In the genomic region with DNA sequence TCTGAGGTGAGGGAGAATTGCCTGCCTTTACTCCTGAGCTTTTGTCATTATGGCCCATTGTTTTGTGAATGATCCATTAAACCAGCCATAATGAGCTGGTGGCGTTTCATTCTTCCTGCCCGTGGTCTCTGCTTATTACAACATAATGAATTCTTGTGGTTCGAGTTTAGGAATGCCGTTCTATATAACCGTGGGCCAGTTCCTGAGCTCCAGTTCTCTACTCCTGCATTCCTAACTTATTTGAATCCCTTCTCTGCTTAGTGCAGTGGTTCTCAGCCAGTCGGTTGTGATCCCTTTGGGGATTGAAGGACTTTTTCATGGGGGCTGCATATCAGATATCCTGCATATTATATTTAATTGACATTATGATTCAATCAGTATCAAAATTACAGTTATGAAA, we compare ENCODE assay signal across 25 mouse cellular contexts.
A peak's percentile ranks its signal among the peaks of the same experiment; 100 is the strongest.
DNase-seq lines count a peak whose midpoint lies in the region; ATAC-seq and TF ChIP-seq lines count a peak whose summit lies in the region.
"Had no signal": no experiment of that assay in that cellular context is flagged by ENCODE, and none has a peak within 500 bp of the region (broad histone marks: within the 10 kb centered on the region; RNA-seq: fewer than 3 reads in every experiment).

No protein-coding gene starts in this region.

- H3K9ac ChIP-seq in hindbrain, embryonic 13.5 days = no peak overlapping the region
- no peak overlapping the region for H3K9ac ChIP-seq in limb, embryonic 11.5 days (ENCODE audit: low read length)
- H3K9ac ChIP-seq: hindbrain, embryonic 12.5 days; intestine, embryonic 15.5 days; lung, embryonic 15.5 days had no signal

- H3K27me3 ChIP-seq in hindbrain, embryonic 13.5 days = no peaks in the 10 kb centered on the region
- H3K27me3 ChIP-seq in hindbrain, embryonic 10.5 days (ENCODE audit: insufficient read depth, poor library complexity, severe bottlenecking) = no peaks in the 10 kb centered on the region
- H3K27me3 ChIP-seq in limb, embryonic 11.5 days (ENCODE audit: control insufficient read depth, insufficient read depth, low read length) = no peaks in the 10 kb centered on the region
- H3K27me3 ChIP-seq: hindbrain, embryonic 12.5 days; intestine, embryonic 15.5 days; lung, embryonic 15.5 days had no signal

- no peak for TF ChIP-seq CTCF in gastrocnemius, adult 2 months (IDR thresholded peaks at IDR 0.05)

- H3K4me3 ChIP-seq in hindbrain, embryonic 13.5 days = no peak overlapping the region
- H3K4me3 ChIP-seq in hindbrain, embryonic 10.5 days = no peak overlapping the region
- no peak overlapping the region for H3K4me3 ChIP-seq in limb, embryonic 11.5 days (ENCODE audit: low read depth, low read length)
- H3K4me3 ChIP-seq in gastrocnemius, adult 2 months = no peak overlapping the region
- H3K4me3 ChIP-seq: hindbrain, embryonic 12.5 days; intestine, embryonic 15.5 days; lung, embryonic 15.5 days; midbrain, embryonic 10.5 days had no signal

- H3K36me3 ChIP-seq in hindbrain, embryonic 13.5 days = peaks cover 9% of the 10 kb centered on the region
- H3K36me3 ChIP-seq in hindbrain, embryonic 10.5 days = no peaks in the 10 kb centered on the region
- H3K36me3 ChIP-seq in limb, embryonic 11.5 days (ENCODE audit: control insufficient read depth, insufficient read depth, low read length) = no peaks in the 10 kb centered on the region
- H3K36me3 ChIP-seq: intestine, embryonic 15.5 days; lung, embryonic 15.5 days; midbrain, embryonic 10.5 days had no signal

- no peak for DNase-seq in hindbrain, embryonic 10.5 days (ENCODE audit: low spot score)
- DNase-seq in 3T3-L1 (ENCODE audit: low read depth, low spot score) (peak; percentile 37), R1 (ENCODE audit: low read depth, low spot score) (peak; percentile 7)
- no peak for DNase-seq in limb, embryonic 11.5 days (ENCODE audit: low spot score)
- DNase-seq in gastrocnemius, adult 2 months = no peak
- no peak for DNase-seq in urinary bladder, postnatal 10 days (ENCODE audit: low spot score)
- DNase-seq: adrenal gland, postnatal 10 days; cerebellum, adult 8-10 months; cerebellum, postnatal 36 days; gastrocnemius, postnatal 14 days; heart, postnatal 14 days; kidney, adult 2 months; kidney, postnatal 10 days; layer of hippocampus, postnatal 36 days; left cerebral cortex, postnatal 4 days; right cerebral cortex, postnatal 4 days; thymus, adult 18-20 months; thymus, postnatal 25 days had no signal

- H3K4me1 ChIP-seq in hindbrain, embryonic 13.5 days (replicated peaks) = peaks cover 48% of the 10 kb centered on the region
- H3K4me1 ChIP-seq in hindbrain, embryonic 10.5 days (replicated peaks) = peaks cover 5% of the 10 kb centered on the region; the same call in 1 of the 2 replicates
- peaks cover 7% of the 10 kb centered on the region; the same call in 1 of the 2 replicates for H3K4me1 ChIP-seq in limb, embryonic 11.5 days (ENCODE audit: control insufficient read depth, insufficient read depth, low read length)
- H3K4me1 ChIP-seq: intestine, embryonic 15.5 days; lung, embryonic 15.5 days had no signal

- H3K4me2 ChIP-seq in hindbrain, embryonic 13.5 days = no peak overlapping the region
- no peak overlapping the region for H3K4me2 ChIP-seq in limb, embryonic 11.5 days (ENCODE audit: low read depth, severe bottlenecking)
- H3K4me2 ChIP-seq: hindbrain, embryonic 12.5 days; intestine, embryonic 15.5 days; liver, embryonic 11.5 days; lung, embryonic 15.5 days had no signal

- no peak for ATAC-seq in hindbrain, embryonic 13.5 days (ENCODE audit: low FRiP score)
- ATAC-seq in limb, embryonic 11.5 days (ENCODE audit: insufficient number of reproducible peaks, low FRiP score, low TSS enrichment, low read depth) = peak; percentile 51; the same call in 1 of the 2 replicates
- ATAC-seq: intestine, embryonic 15.5 days had no signal

- no peaks in the 10 kb centered on the region for H3K9me3 ChIP-seq in hindbrain, embryonic 13.5 days
- no peaks in the 10 kb centered on the region for H3K9me3 ChIP-seq in hindbrain, embryonic 10.5 days
- H3K9me3 ChIP-seq in limb, embryonic 11.5 days (ENCODE audit: control insufficient read depth, low read length) = no peaks in the 10 kb centered on the region
- H3K9me3 ChIP-seq: hindbrain, embryonic 12.5 days; intestine, embryonic 15.5 days; lung, embryonic 15.5 days; midbrain, embryonic 10.5 days had no signal

- intact Hi-C loops in gastrocnemius, adult 2 months (cut with DNase I) = no loop called here

- WGBS in hindbrain, embryonic 13.5 days = 38% methylated on average over 6 of the region's 6 CpGs
- WGBS in hindbrain, embryonic 10.5 days = 69% methylated on average over 6 of the region's 6 CpGs
- 28% methylated on average over 6 of the region's 6 CpGs for WGBS in limb, embryonic 11.5 days

- peak overlapping the region; percentile 62 for H3K27ac ChIP-seq in hindbrain, embryonic 13.5 days
- no peak overlapping the region for H3K27ac ChIP-seq in hindbrain, embryonic 10.5 days
- H3K27ac ChIP-seq in limb, embryonic 11.5 days (replicated peaks; ENCODE audit: low read depth, low read length) = no peak overlapping the region
- H3K27ac ChIP-seq in gastrocnemius, adult 2 months = no peak overlapping the region
- H3K27ac ChIP-seq: hindbrain, embryonic 12.5 days; intestine, embryonic 15.5 days; lung, embryonic 15.5 days; midbrain, embryonic 10.5 days; stomach, postnatal 0 days had no signal

Comparison
In these comparisons a context has a peak if more than half of its experiments do, and no peak if none do; other contexts are left out.
1. DNase-seq: peak in 3T3-L1 (single experiment) and R1 (single experiment); none in hindbrain, embryonic 10.5 days (single experiment), limb, embryonic 11.5 days (single experiment), gastrocnemius, adult 2 months (single experiment) and urinary bladder, postnatal 10 days (single experiment).